ENCODE assay signal across 11 mouse cellular contexts in genomic region chr8:57765726-57766351, GRCm38 (mm10).
A peak's percentile ranks its signal among the peaks of the same experiment; 100 is the strongest.
DNase-seq lines count a peak whose midpoint lies in the region; ATAC-seq lines count a peak whose summit lies in the region.
"Had no signal": no experiment of that assay in that cellular context is flagged by ENCODE, and none has a peak within 500 bp of the region (broad histone marks: within the 10 kb centered on the region; RNA-seq: fewer than 3 reads in every experiment).

No protein-coding gene starts in this region.

- peaks cover 4% of the 10 kb centered on the region; the same call in 1 of the 2 replicates for H3K27me3 ChIP-seq in heart, embryonic 15.5 days
- peaks cover 7% of the 10 kb centered on the region; the same call in 1 of the 2 replicates for H3K27me3 ChIP-seq in forebrain, embryonic 12.5 days
- H3K27me3 ChIP-seq in midbrain, embryonic 12.5 days: peaks cover 14% of the 10 kb centered on the region

- WGBS in heart, embryonic 15.5 days: 13% methylated on average over 13 of the region's 13 CpGs
- WGBS in forebrain, embryonic 12.5 days: 17% methylated on average over 13 of the region's 13 CpGs
- WGBS in midbrain, embryonic 12.5 days: 17% methylated on average over 13 of the region's 13 CpGs

- no peaks in the 10 kb centered on the region for H3K36me3 ChIP-seq in heart, embryonic 15.5 days
- H3K36me3 ChIP-seq in forebrain, embryonic 12.5 days (replicated peaks): no peaks in the 10 kb centered on the region
- no peaks in the 10 kb centered on the region for H3K36me3 ChIP-seq in midbrain, embryonic 12.5 days

- peaks cover 4% of the 10 kb centered on the region; the same call in 1 of the 2 replicates for H3K4me1 ChIP-seq in heart, embryonic 15.5 days (replicated peaks)
- H3K4me1 ChIP-seq in forebrain, embryonic 12.5 days: peaks cover 11% of the 10 kb centered on the region
- H3K4me1 ChIP-seq in midbrain, embryonic 12.5 days: peaks cover 13% of the 10 kb centered on the region

- no peak for DNase-seq in heart, adult 18-20 months
- peak; percentile 83 for DNase-seq in ES-CJ7 (ENCODE audit: low read depth, low spot score)
- no peak for DNase-seq in urinary bladder, adult 2 months (ENCODE audit: low spot score)
- DNase-seq in cerebellum, adult 11-12 months: no peak
- no peak for DNase-seq in spleen, postnatal 4 days (ENCODE audit: low spot score in 2 of 2)
- DNase-seq: adrenal gland, postnatal 36 days; gastrocnemius, postnatal 14 days had no signal

- no peaks in the 10 kb centered on the region for H3K9me3 ChIP-seq in heart, embryonic 15.5 days (replicated peaks)
- no peaks in the 10 kb centered on the region for H3K9me3 ChIP-seq in forebrain, embryonic 12.5 days
- no peaks in the 10 kb centered on the region for H3K9me3 ChIP-seq in midbrain, embryonic 12.5 days

- H3K4me3 ChIP-seq in heart, embryonic 15.5 days: no peak overlapping the region
- H3K4me3 ChIP-seq in forebrain, embryonic 12.5 days (replicated peaks): no peak overlapping the region
- H3K4me3 ChIP-seq in midbrain, embryonic 12.5 days: no peak overlapping the region

- H3K27ac ChIP-seq in heart, embryonic 15.5 days: no peak overlapping the region
- H3K27ac ChIP-seq in forebrain, embryonic 12.5 days: no peak overlapping the region
- no peak overlapping the region for H3K27ac ChIP-seq in midbrain, embryonic 12.5 days (replicated peaks)

- no peak overlapping the region for H3K9ac ChIP-seq in heart, embryonic 15.5 days
- no peak overlapping the region for H3K9ac ChIP-seq in forebrain, embryonic 12.5 days
- H3K9ac ChIP-seq in midbrain, embryonic 12.5 days (replicated peaks): no peak overlapping the region

- ATAC-seq in heart, embryonic 15.5 days (replicated peaks; ENCODE audit: insufficient number of reproducible peaks, insufficient read depth, low FRiP score, low read depth): no peak
- ATAC-seq in forebrain, embryonic 12.5 days (ENCODE audit: low FRiP score): no peak
- peak; percentile 53; the same call in 1 of the 2 replicates for ATAC-seq in midbrain, embryonic 12.5 days (ENCODE audit: low FRiP score, low read depth)
- ATAC-seq: lung, postnatal 0 days had no signal

- H3K4me2 ChIP-seq in heart, embryonic 15.5 days: peak overlapping the region; percentile 40
- peak overlapping the region; percentile 31 for H3K4me2 ChIP-seq in forebrain, embryonic 12.5 days
- peak overlapping the region; percentile 35 for H3K4me2 ChIP-seq in midbrain, embryonic 12.5 days (replicated peaks)
